ENCODE assay signal across 9 mouse cellular contexts in genomic region chr13:42050160-42050559, GRCm38 (mm10). TPM values are rescaled to one million over a fixed set of nuclear protein-coding genes. Genes with fewer than 3 reads are reported as not detected.
DNase-seq lines count a peak whose midpoint lies in the region; ATAC-seq and TF ChIP-seq lines count a peak whose summit lies in the region.
"Had no signal": no experiment of that assay in that cellular context is flagged by ENCODE, and none has a peak within 500 bp of the region (broad histone marks: within the 10 kb centered on the region; RNA-seq: fewer than 3 reads in every experiment).

No protein-coding gene starts in this region.

- TF ChIP-seq EP300 in liver, embryonic 14.5 days (IDR thresholded peaks at IDR 0.05; ENCODE audit: low read depth) = no peak

- peak overlapping the region; percentile 78 for H3K4me2 ChIP-seq in heart, embryonic 16.5 days (ENCODE audit: low read depth, low read length)
- peak overlapping the region; percentile 85 for H3K4me2 ChIP-seq in forebrain, embryonic 13.5 days
- peak overlapping the region; percentile 96 for H3K4me2 ChIP-seq in liver, embryonic 14.5 days (ENCODE audit: low read depth)

- no peaks in the 10 kb centered on the region for H3K27me3 ChIP-seq in heart, embryonic 16.5 days (ENCODE audit: control insufficient read depth, insufficient read depth, low read length)
- peaks cover 30% of the 10 kb centered on the region for H3K27me3 ChIP-seq in E14TG2a.4 (ENCODE audit: insufficient read depth, low read length)
- no peaks in the 10 kb centered on the region for H3K27me3 ChIP-seq in forebrain, embryonic 13.5 days
- H3K27me3 ChIP-seq in liver, embryonic 14.5 days (ENCODE audit: control insufficient read depth, insufficient read depth, low read length) = no peaks in the 10 kb centered on the region
- H3K27me3 ChIP-seq: Patski had no signal

- TF ChIP-seq CTCF in E14TG2a.4 (conservative IDR thresholded peaks at IDR 0.05; ENCODE audit: low read length) = no peak
- no peak for TF ChIP-seq CTCF in liver, embryonic 14.5 days (IDR thresholded peaks at IDR 0.05; ENCODE audit: low read depth)

- H3K9ac ChIP-seq in heart, embryonic 16.5 days (ENCODE audit: low read length) = peak overlapping the region; percentile 92
- peak overlapping the region; percentile 41; the same call in 1 of the 2 replicates for H3K9ac ChIP-seq in forebrain, embryonic 13.5 days
- peak overlapping the region; percentile 67 for H3K9ac ChIP-seq in liver, embryonic 14.5 days (replicated peaks)

- H3K27ac ChIP-seq in heart, embryonic 16.5 days (ENCODE audit: low read length) = no peak overlapping the region
- no peak overlapping the region for H3K27ac ChIP-seq in forebrain, embryonic 13.5 days
- no peak overlapping the region; the same call in 1 of the 2 replicates for H3K27ac ChIP-seq in liver, embryonic 14.5 days

- no peaks in the 10 kb centered on the region for H3K9me3 ChIP-seq in heart, embryonic 16.5 days (replicated peaks; ENCODE audit: control insufficient read depth, low read length)
- H3K9me3 ChIP-seq in E14TG2a.4 (ENCODE audit: low read length) = no peaks in the 10 kb centered on the region
- no peaks in the 10 kb centered on the region for H3K9me3 ChIP-seq in forebrain, embryonic 13.5 days (replicated peaks)
- no peaks in the 10 kb centered on the region for H3K9me3 ChIP-seq in liver, embryonic 14.5 days (ENCODE audit: control insufficient read depth, low read length)

- no peak for DNase-seq in heart, adult 11 months
- DNase-seq in liver, embryonic 14.5 days (ENCODE audit: low read depth in 3 of 3, low spot score in 3 of 3) = peak in 1 of 3 experiments; percentile 16
- DNase-seq in cerebellum, postnatal 4 days (ENCODE audit: low spot score in 2 of 2) = no peak
- DNase-seq in adrenal gland, postnatal 10 days = no peak
- no peak for DNase-seq in kidney, postnatal 36 days

- no peak for ATAC-seq in heart, embryonic 16.5 days (replicated peaks; ENCODE audit: extremely low read depth, insufficient read depth, low FRiP score)
- ATAC-seq in forebrain, embryonic 13.5 days = no peak
- no peak for ATAC-seq in liver, embryonic 14.5 days (ENCODE audit: insufficient read depth)
- ATAC-seq: Patski had no signal

- H3K4me3 ChIP-seq in heart, embryonic 16.5 days (ENCODE audit: low read length) = peak overlapping the region; percentile 81
- peak overlapping the region; percentile 80; the same call in 1 of the 2 replicates for H3K4me3 ChIP-seq in E14TG2a.4 (replicated peaks; ENCODE audit: low read length)
- peak overlapping the region; percentile 90 for H3K4me3 ChIP-seq in forebrain, embryonic 13.5 days
- H3K4me3 ChIP-seq in liver, embryonic 14.5 days (ENCODE audit: insufficient read depth in 1 of 2, low read depth in 2 of 2, low read length in 2 of 2) = peak overlapping the region; percentile 88 to 90; a peak in 3 of 4 replicates

- 6% methylated on average over 3 of the region's 3 CpGs for WGBS in heart, embryonic 16.5 days
- WGBS in forebrain, embryonic 13.5 days = 10% methylated on average over 3 of the region's 3 CpGs
- 2% methylated on average over 3 of the region's 3 CpGs for WGBS in liver, embryonic 14.5 days (ENCODE audit: insufficient replicate concordance)

- no peaks in the 10 kb centered on the region for H3K36me3 ChIP-seq in heart, embryonic 16.5 days (ENCODE audit: control insufficient read depth, insufficient read depth)
- no peaks in the 10 kb centered on the region for H3K36me3 ChIP-seq in E14TG2a.4 (ENCODE audit: insufficient read depth, low read length)
- peaks cover under 1% of the 10 kb centered on the region; the same call in 1 of the 2 replicates for H3K36me3 ChIP-seq in forebrain, embryonic 13.5 days (ENCODE audit: poor library complexity, severe bottlenecking)
- H3K36me3 ChIP-seq in liver, embryonic 14.5 days (replicated peaks; ENCODE audit: control insufficient read depth, insufficient read depth, low read depth) = no peaks in the 10 kb centered on the region

- peaks cover 10% of the 10 kb centered on the region for H3K4me1 ChIP-seq in heart, embryonic 16.5 days (ENCODE audit: control insufficient read depth, insufficient read depth, low read length)
- peaks cover 43% of the 10 kb centered on the region for H3K4me1 ChIP-seq in E14TG2a.4 (replicated peaks; ENCODE audit: low read depth, low read length)
- peaks cover 36% of the 10 kb centered on the region for H3K4me1 ChIP-seq in forebrain, embryonic 13.5 days
- H3K4me1 ChIP-seq in liver, embryonic 14.5 days (replicated peaks; ENCODE audit: control insufficient read depth in 2 of 2, insufficient read depth in 2 of 2, low read length in 1 of 2) = peaks cover 17 to 22% of the 10 kb centered on the region in 2 experiments

RNA-seq across cellular contexts. Expression of gene Hivep1, which starts 1.7 kb away (rescaled TPM):
- 4.0 and 4.1 TPM in 2 replicates for polyA plus RNA-seq in heart, embryonic 16.5 days (2015; fragmentation: Nextera tagmentation; extraction: Ambion mirVana)
- 16.4 and 16.8 TPM in 2 replicates for polyA plus RNA-seq in forebrain, embryonic 13.5 days (2015; fragmentation: Nextera tagmentation; extraction: Ambion mirVana)
- 2.0 and 2.4 TPM in 2 replicates for polyA plus RNA-seq in liver, embryonic 14.5 days (2012; rRNA removed)
- polyA plus RNA-seq in liver, embryonic 14.5 days (2014; fragmentation: Nextera tagmentation; extraction: Ambion mirVana) = 1.4 and 1.6 TPM in 2 replicates
- 10 to 100 TPM; 21.0 to 24.3 TPM for total RNA-seq in adrenal gland, postnatal 10 days (2021)

Comparison
In these comparisons a context has a peak if more than half of its experiments do, and no peak if none do; other contexts are left out.
1. H3K9ac ChIP-seq: peak in every context shown above with its lines; median percentile 92 in heart, embryonic 16.5 days; 67 in liver, embryonic 14.5 days; 41 in forebrain, embryonic 13.5 days.